Comparison of ENCODE assay signal across 12 mouse cellular contexts in the genomic region with DNA sequence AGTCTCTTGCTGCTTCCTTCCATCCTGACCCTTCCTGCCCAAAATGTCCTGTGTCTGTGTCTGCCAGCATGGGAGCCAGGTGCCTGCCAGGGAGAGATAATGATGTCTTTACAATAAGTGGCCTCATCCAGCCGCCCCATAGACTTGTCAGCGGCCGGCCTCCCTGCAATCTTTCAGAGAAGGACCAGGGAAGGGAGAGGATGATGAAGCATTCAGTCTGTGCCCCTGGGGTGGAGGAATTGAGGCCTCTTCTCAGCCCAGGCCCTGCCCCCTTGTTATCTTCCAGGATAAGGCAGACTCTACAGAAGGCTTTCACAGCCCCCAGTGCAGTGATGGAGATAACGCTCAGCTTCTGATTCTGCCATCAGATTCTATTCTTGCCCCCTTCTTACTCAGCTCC. TPM values are rescaled to one million over a fixed set of nuclear protein-coding genes. Genes with fewer than 3 reads are reported as not detected.
DNase-seq lines count a peak whose midpoint lies in the region; ATAC-seq and TF ChIP-seq lines count a peak whose summit lies in the region.
"Had no signal": no experiment of that assay in that cellular context is flagged by ENCODE, and none has a peak within 500 bp of the region (broad histone marks: within the 10 kb centered on the region; RNA-seq: fewer than 3 reads in every experiment).

No protein-coding gene starts in this region.

- H3K27ac ChIP-seq in embryonic facial prominence, embryonic 13.5 days: no peak overlapping the region
- H3K27ac ChIP-seq in embryonic facial prominence, embryonic 10.5 days (replicated peaks): no peak overlapping the region; the same call in 1 of the 2 replicates
- H3K27ac ChIP-seq in CH12.LX (ENCODE audit: insufficient read depth, low read depth): peak overlapping the region; percentile 59
- H3K27ac ChIP-seq in hindbrain, embryonic 16.5 days (ENCODE audit: low read depth, low read length): no peak overlapping the region
- peak overlapping the region; percentile 23; the same call in 1 of the 2 replicates for H3K27ac ChIP-seq in midbrain, embryonic 10.5 days (replicated peaks)

- whole genome bisulfite sequencing in embryonic facial prominence, embryonic 13.5 days: 65% methylated on average over 4 of the region's 4 CpGs
- 57% methylated on average over 4 of the region's 4 CpGs for WGBS in embryonic facial prominence, embryonic 10.5 days
- 34% methylated on average over 4 of the region's 4 CpGs for WGBS in hindbrain, embryonic 16.5 days
- 52% methylated on average over 4 of the region's 4 CpGs for WGBS in midbrain, embryonic 10.5 days

- DNase-seq in embryonic facial prominence, embryonic 10.5 days (ENCODE audit: low spot score): no peak
- peak; percentile 39 for DNase-seq in CH12.LX (ENCODE audit: extremely low read depth)
- DNase-seq in midbrain, embryonic 10.5 days (ENCODE audit: low spot score): no peak
- no peak for DNase-seq in ovary, postnatal 14 days (ENCODE audit: low spot score)
- no peak for DNase-seq in lung, postnatal 4 days
- no peak for DNase-seq in urinary bladder, postnatal 4 days (ENCODE audit: low spot score in 2 of 2)
- DNase-seq: adrenal gland, postnatal 10 days had no signal

- no peaks in the 10 kb centered on the region for H3K27me3 ChIP-seq in embryonic facial prominence, embryonic 13.5 days
- H3K27me3 ChIP-seq in embryonic facial prominence, embryonic 10.5 days (replicated peaks; ENCODE audit: low read depth, poor library complexity, severe bottlenecking): no peaks in the 10 kb centered on the region
- H3K27me3 ChIP-seq in CH12.LX (replicated peaks): no peaks in the 10 kb centered on the region
- H3K27me3 ChIP-seq in hindbrain, embryonic 16.5 days (replicated peaks; ENCODE audit: control insufficient read depth, insufficient read depth, low read length): no peaks in the 10 kb centered on the region
- no peaks in the 10 kb centered on the region for H3K27me3 ChIP-seq in midbrain, embryonic 10.5 days (ENCODE audit: low read depth, poor library complexity, severe bottlenecking)

- in situ Hi-C loops in CH12.LX (cut with MboI; ENCODE audit: low pct_ligation_motif_present, low pct_unique_long_range_greater_than_20kb, low sequenced_read_pairs): no loop called here

- ATAC-seq in embryonic facial prominence, embryonic 13.5 days (ENCODE audit: insufficient number of reproducible peaks, insufficient read depth, low FRiP score, low TSS enrichment, low read depth): no peak
- peak; percentile 43; the same call in 1 of the 2 replicates for ATAC-seq in hindbrain, embryonic 16.5 days

- H3K9ac ChIP-seq in embryonic facial prominence, embryonic 13.5 days: 0 out of 2 replicates have a peak overlapping the region, but pooled peaks have one; percentile 16
- no peak overlapping the region for H3K9ac ChIP-seq in CH12.LX (ENCODE audit: insufficient read depth, low read depth)
- peak overlapping the region; percentile 42; the same call in 1 of the 2 replicates for H3K9ac ChIP-seq in hindbrain, embryonic 16.5 days (ENCODE audit: low read depth, low read length)
- H3K9ac ChIP-seq: forebrain, postnatal 0 days had no signal

- peaks cover 55% of the 10 kb centered on the region for H3K36me3 ChIP-seq in embryonic facial prominence, embryonic 13.5 days
- H3K36me3 ChIP-seq in embryonic facial prominence, embryonic 10.5 days (replicated peaks): peaks cover 62% of the 10 kb centered on the region
- H3K36me3 ChIP-seq in CH12.LX (replicated peaks in 1 of 2; ENCODE audit: control insufficient read depth in 1 of 2, insufficient read depth in 1 of 2, low read length in 1 of 2): peaks cover 57 to 88% of the 10 kb centered on the region in 2 experiments
- no peaks in the 10 kb centered on the region for H3K36me3 ChIP-seq in hindbrain, embryonic 16.5 days (ENCODE audit: control insufficient read depth, insufficient read depth, low read length)
- H3K36me3 ChIP-seq in midbrain, embryonic 10.5 days: peaks cover 69% of the 10 kb centered on the region

- dilution Hi-C loops in CH12.LX (cut with MboI; ENCODE audit: extremely low pct_ligation_motif_present, extremely low pct_unique_long_range_greater_than_20kb, low sequenced_read_pairs): no loop called here

- no peak for TF ChIP-seq EP300 in CH12.LX (IDR thresholded peaks at IDR 0.05; ENCODE audit: low read length)

- no peaks in the 10 kb centered on the region; the same call in 1 of the 2 replicates for H3K79me2 ChIP-seq in CH12.LX (replicated peaks; ENCODE audit: control insufficient read depth, extremely low read depth, insufficient read depth, poor library complexity, severe bottlenecking)

- H3K4me1 ChIP-seq in embryonic facial prominence, embryonic 13.5 days: peaks cover 26% of the 10 kb centered on the region
- H3K4me1 ChIP-seq in embryonic facial prominence, embryonic 10.5 days: peaks cover 15% of the 10 kb centered on the region
- H3K4me1 ChIP-seq in CH12.LX (ENCODE audit: control insufficient read depth in 1 of 2, insufficient read depth in 2 of 2): peaks cover 22 to 59% of the 10 kb centered on the region in 2 experiments
- H3K4me1 ChIP-seq in hindbrain, embryonic 16.5 days (ENCODE audit: control insufficient read depth, insufficient read depth, low read depth, low read length): peaks cover 19% of the 10 kb centered on the region
- peaks cover 38% of the 10 kb centered on the region for H3K4me1 ChIP-seq in midbrain, embryonic 10.5 days

- TF ChIP-seq CTCF in CH12.LX (conservative IDR thresholded peaks at IDR 0.05 in 1 of 2, IDR thresholded peaks at IDR 0.05 in 1 of 2; ENCODE audit: low read depth in 2 of 2, low read length in 2 of 2): no peak

- no peak overlapping the region for H3K4me3 ChIP-seq in embryonic facial prominence, embryonic 13.5 days
- H3K4me3 ChIP-seq in embryonic facial prominence, embryonic 10.5 days: no peak overlapping the region
- no peak overlapping the region for H3K4me3 ChIP-seq in CH12.LX (replicated peaks in 1 of 3; ENCODE audit: low read depth in 2 of 3, low read length in 2 of 3, poor library complexity in 1 of 3)
- no peak overlapping the region for H3K4me3 ChIP-seq in hindbrain, embryonic 16.5 days (ENCODE audit: low read length)
- H3K4me3 ChIP-seq in midbrain, embryonic 10.5 days: no peak overlapping the region

- H3K4me2 ChIP-seq in embryonic facial prominence, embryonic 13.5 days: no peak overlapping the region
- no peak overlapping the region for H3K4me2 ChIP-seq in CH12.LX (ENCODE audit: insufficient read depth, low read depth, poor library complexity, severe bottlenecking)
- no peak overlapping the region for H3K4me2 ChIP-seq in hindbrain, embryonic 16.5 days (ENCODE audit: low read length)

- TF ChIP-seq RAD21 in CH12.LX (IDR thresholded peaks at IDR 0.05; ENCODE audit: low read depth, low read length): no peak

- no peaks in the 10 kb centered on the region for H3K9me3 ChIP-seq in embryonic facial prominence, embryonic 13.5 days
- no peaks in the 10 kb centered on the region for H3K9me3 ChIP-seq in embryonic facial prominence, embryonic 10.5 days
- peaks cover under 1% of the 10 kb centered on the region for H3K9me3 ChIP-seq in CH12.LX (replicated peaks; ENCODE audit: low read length)
- no peaks in the 10 kb centered on the region for H3K9me3 ChIP-seq in hindbrain, embryonic 16.5 days (ENCODE audit: control insufficient read depth, low read length)
- no peaks in the 10 kb centered on the region for H3K9me3 ChIP-seq in midbrain, embryonic 10.5 days (replicated peaks)

- no peak for TF ChIP-seq POLR2A in CH12.LX (IDR thresholded peaks at IDR 0.05; ENCODE audit: low read depth, low read length)

TF ChIP-seq in CH12.LX, 34 proteins besides CTCF, POLR2A, EP300 and RAD21 (continues in another document):
- TF ChIP-seq TBP (conservative IDR thresholded peaks at IDR 0.05; ENCODE audit: low read depth, low read length) (no peak), PAX5 (IDR thresholded peaks at IDR 0.05; ENCODE audit: low read length) (no peak)

RNA-seq across cellular contexts. Expression of a gene that starts 17.3 kb away (rescaled TPM):
- 25.9 and 32.2 TPM in 2 replicates for polyA plus RNA-seq in embryonic facial prominence, embryonic 13.5 days (2015; fragmentation: Nextera tagmentation; extraction: Ambion mirVana)
- 23.0 and 23.6 TPM in 2 replicates for polyA plus RNA-seq in embryonic facial prominence, embryonic 10.5 days (2016; fragmentation: Nextera tagmentation; extraction: Ambion mirVana)
- total RNA-seq in CH12.LX (2012; rRNA removed) (34.7 and 39.0 TPM in 2 replicates), CH12.LX (2014; rRNA removed) (15.7 and 17.8 TPM in 2 replicates)
- 31.5 and 38.5 TPM in 2 replicates for polyA plus RNA-seq in CH12.LX (2012; ENCODE audit: insufficient read length, low read depth)
- 22.3 and 24.9 TPM in 2 replicates for polyA plus RNA-seq in hindbrain, embryonic 16.5 days (2015; fragmentation: Nextera tagmentation; extraction: Ambion mirVana)
- 29.7 and 31.2 TPM in 2 replicates for polyA plus RNA-seq in midbrain, embryonic 10.5 days (2016; fragmentation: Nextera tagmentation; extraction: Ambion mirVana)

RNA-seq across cellular contexts. Expression of a gene that starts 27.9 kb away (rescaled TPM):
- not detected in 2 replicates for polyA plus RNA-seq in embryonic facial prominence, embryonic 13.5 days (2015; fragmentation: Nextera tagmentation; extraction: Ambion mirVana)
- polyA plus RNA-seq in embryonic facial prominence, embryonic 10.5 days (2016; fragmentation: Nextera tagmentation; extraction: Ambion mirVana): not detected in 2 replicates
- not detected in 2 replicates for total RNA-seq in CH12.LX (2012; rRNA removed)
- not detected in 2 replicates for total RNA-seq in CH12.LX (2014; rRNA removed)
- not detected in 2 replicates for polyA plus RNA-seq in CH12.LX (2012; ENCODE audit: insufficient read length, low read depth)
- polyA plus RNA-seq in hindbrain, embryonic 16.5 days (2015; fragmentation: Nextera tagmentation; extraction: Ambion mirVana): 0.45 TPM in 1 of 2 replicates, not detected in the other
- polyA plus RNA-seq in midbrain, embryonic 10.5 days (2016; fragmentation: Nextera tagmentation; extraction: Ambion mirVana): 0.07 TPM in 1 of 2 replicates, not detected in the other
- total RNA-seq: adrenal gland, postnatal 10 days; heart, postnatal 25 days; liver, adult 2 months had no signal
- polyA plus RNA-seq: liver, adult 2 months had no signal

RNA-seq across cellular contexts. Expression of a gene that starts 28.4 kb away (rescaled TPM):
- 8.7 and 9.8 TPM in 2 replicates for polyA plus RNA-seq in embryonic facial prominence, embryonic 13.5 days (2015; fragmentation: Nextera tagmentation; extraction: Ambion mirVana)
- polyA plus RNA-seq in embryonic facial prominence, embryonic 10.5 days (2016; fragmentation: Nextera tagmentation; extraction: Ambion mirVana): 2.8 and 3.5 TPM in 2 replicates
- total RNA-seq in CH12.LX (2012; rRNA removed) (9.2 and 9.3 TPM in 2 replicates), CH12.LX (2014; rRNA removed) (7.4 and 7.8 TPM in 2 replicates)
- polyA plus RNA-seq in CH12.LX (2012; ENCODE audit: insufficient read length, low read depth): 5.9 and 9.2 TPM in 2 replicates
- 4.9 and 7.8 TPM in 2 replicates for polyA plus RNA-seq in hindbrain, embryonic 16.5 days (2015; fragmentation: Nextera tagmentation; extraction: Ambion mirVana)
- polyA plus RNA-seq in midbrain, embryonic 10.5 days (2016; fragmentation: Nextera tagmentation; extraction: Ambion mirVana): 4.4 and 6.7 TPM in 2 replicates

RNA-seq across cellular contexts. Expression of a gene that starts 34.2 kb away (rescaled TPM):
- polyA plus RNA-seq in embryonic facial prominence, embryonic 13.5 days (2015; fragmentation: Nextera tagmentation; extraction: Ambion mirVana): not detected in 2 replicates
- 0.09 TPM in 1 of 2 replicates, not detected in the other for polyA plus RNA-seq in embryonic facial prominence, embryonic 10.5 days (2016; fragmentation: Nextera tagmentation; extraction: Ambion mirVana)
- total RNA-seq in CH12.LX (2012; rRNA removed) (not detected in 2 replicates), CH12.LX (2014; rRNA removed) (not detected in 2 replicates)
- not detected in 2 replicates for polyA plus RNA-seq in CH12.LX (2012; ENCODE audit: insufficient read length, low read depth)
- 0.41 and 0.44 TPM in 2 replicates for polyA plus RNA-seq in hindbrain, embryonic 16.5 days (2015; fragmentation: Nextera tagmentation; extraction: Ambion mirVana)
- 0.21 and 0.30 TPM in 2 replicates for polyA plus RNA-seq in midbrain, embryonic 10.5 days (2016; fragmentation: Nextera tagmentation; extraction: Ambion mirVana)
- total RNA-seq: adrenal gland, postnatal 10 days; heart, postnatal 25 days; liver, adult 2 months had no signal
- polyA plus RNA-seq: liver, adult 2 months had no signal

Comparison
In these comparisons a context has a peak if more than half of its experiments do, and no peak if none do; other contexts are left out.
1. H3K27ac ChIP-seq: peak in CH12.LX (single experiment) and midbrain, embryonic 10.5 days (single experiment); none in embryonic facial prominence, embryonic 13.5 days (single experiment), embryonic facial prominence, embryonic 10.5 days (single experiment) and hindbrain, embryonic 16.5 days (single experiment).